Mouse (Mus musculus): ENCODE data around the gene Fam71e2. TPM values are rescaled to one million over a fixed set of nuclear protein-coding genes. Genes with fewer than 3 reads are reported as not detected.

Gene Fam71e2
- polyA plus RNA-seq, 1 experiment = not detected

DNA sequence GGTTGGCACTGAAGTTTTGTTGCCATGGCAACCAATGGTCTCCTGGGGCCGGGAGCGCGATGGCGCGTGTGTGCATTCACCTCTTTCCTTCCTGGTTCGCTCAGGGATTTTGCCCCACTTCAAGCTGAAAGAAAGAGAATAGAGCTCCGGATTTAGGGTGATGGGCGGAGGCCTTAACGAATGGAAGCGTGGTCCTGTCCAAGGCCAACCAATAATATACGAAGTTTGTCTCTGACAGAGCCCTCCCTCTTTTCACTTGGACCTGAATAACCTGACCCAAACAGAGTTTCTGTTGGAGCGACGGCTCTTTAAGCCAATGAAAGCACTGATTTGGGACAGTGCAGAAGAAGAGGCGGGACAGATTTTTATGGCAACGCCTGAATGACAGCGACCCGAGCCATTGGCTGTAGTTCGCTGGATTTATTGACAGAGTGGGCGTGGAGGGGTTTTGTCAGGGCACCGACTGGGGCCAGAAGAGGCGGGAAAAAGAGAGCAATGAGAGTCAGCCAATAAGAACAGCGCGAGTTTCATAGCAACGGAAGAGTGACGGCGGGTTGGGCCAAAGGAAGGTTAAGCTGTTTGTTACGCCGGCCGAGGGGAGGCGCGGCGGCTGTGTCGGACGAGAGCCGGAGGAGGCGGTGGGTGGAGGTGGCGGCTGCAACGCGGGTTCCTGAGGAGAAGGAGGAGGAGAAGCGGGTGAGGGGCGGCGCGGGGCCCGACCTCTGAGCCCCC lies 31.4 kb downstream of the Fam71e2 start, which contains the start of gene Kmt5c:
Gene Kmt5c (plus strand): TSS at position 572 of the 732 bp plus-strand sequence.
- H3K4me3 ChIP-seq (replicated peaks; ENCODE audit: control insufficient read depth, low read depth, low read length) = peak within 1 kb of the TSS; percentile 79
- no peak; the same call in 1 of the 2 replicates for TF ChIP-seq CTCF (IDR thresholded peaks at IDR 0.05; ENCODE audit: control insufficient read depth, insufficient read depth, low read length)
- TF ChIP-seq POLR2A (IDR thresholded peaks at IDR 0.05; ENCODE audit: borderline replicate concordance, control insufficient read depth, low read depth, low read length) = peak; percentile 97
- peaks cover 2% of the 10 kb centered on the region; the same call in 1 of the 2 replicates for H3K4me1 ChIP-seq (ENCODE audit: control insufficient read depth, insufficient read depth, low read length)
- WGBS = 0% methylated on average over 38 of the region's 44 CpGs
- peak within 1 kb of the TSS; percentile 65 for H3K27ac ChIP-seq (ENCODE audit: control insufficient read depth, insufficient read depth, low read depth, low read length, poor library complexity)

- H3K4me3 ChIP-seq (replicated peaks; ENCODE audit: control insufficient read depth, low read depth, low read length) = peak overlapping the region; percentile 52
- TF ChIP-seq POLR2A (IDR thresholded peaks at IDR 0.05; ENCODE audit: borderline replicate concordance, control insufficient read depth, low read depth, low read length) (no peak), CTCF (IDR thresholded peaks at IDR 0.05; ENCODE audit: control insufficient read depth, insufficient read depth, low read length) (no peak)
- H3K4me1 ChIP-seq (ENCODE audit: control insufficient read depth, insufficient read depth, low read length) = no peaks in the 10 kb centered on the region
- WGBS = 57% methylated on average over 10 of the region's 10 CpGs
- no peak overlapping the region for H3K27ac ChIP-seq (ENCODE audit: control insufficient read depth, insufficient read depth, low read depth, low read length, poor library complexity)
Observed at GRCm38 (mm10) chr7:4739041-4739543, 32.0 kb downstream of the Fam71e2 start.

DNA sequence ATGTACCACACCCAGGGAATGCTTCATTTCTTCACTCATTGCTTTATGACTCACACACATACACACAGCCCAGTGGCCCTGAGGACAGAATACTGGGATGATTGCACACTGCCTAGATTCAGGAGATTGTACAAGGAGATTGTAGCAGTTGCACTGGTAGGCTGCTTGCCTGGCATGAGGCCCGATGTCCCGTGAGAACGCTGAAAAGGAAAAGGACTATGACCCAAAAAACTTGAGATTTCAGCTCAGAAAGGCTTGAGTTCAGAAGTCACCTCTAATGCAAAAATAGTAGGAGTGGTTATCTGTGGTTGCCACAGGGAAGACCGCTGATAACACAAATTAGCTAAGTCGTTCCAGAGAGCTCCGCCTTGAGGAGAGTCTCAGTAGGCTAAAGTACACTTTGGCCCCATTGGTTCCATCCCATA lies 38.1 kb downstream of the Fam71e2 start:
- 53% methylated on average over 6 of the region's 6 CpGs for WGBS
- Histone ChIP-seq H3K27ac (ENCODE audit: control insufficient read depth, insufficient read depth, low read depth, low read length, poor library complexity) (no peak overlapping the region), H3K4me3 (replicated peaks; ENCODE audit: control insufficient read depth, low read depth, low read length) (no peak overlapping the region), H3K4me1 (ENCODE audit: control insufficient read depth, insufficient read depth, low read length) (peaks cover 8% of the 10 kb centered on the region)
- no peak for TF ChIP-seq POLR2A (IDR thresholded peaks at IDR 0.05; ENCODE audit: borderline replicate concordance, control insufficient read depth, low read depth, low read length)
- no peak for TF ChIP-seq CTCF (IDR thresholded peaks at IDR 0.05; ENCODE audit: control insufficient read depth, insufficient read depth, low read length)

- TF ChIP-seq POLR2A (IDR thresholded peaks at IDR 0.05; ENCODE audit: borderline replicate concordance, control insufficient read depth, low read depth, low read length) = no peak
- no peak for TF ChIP-seq CTCF (IDR thresholded peaks at IDR 0.05; ENCODE audit: control insufficient read depth, insufficient read depth, low read length)
- H3K27ac ChIP-seq (ENCODE audit: control insufficient read depth, insufficient read depth, low read depth, low read length, poor library complexity) = no peak overlapping the region
- peaks cover 8% of the 10 kb centered on the region for H3K4me1 ChIP-seq (ENCODE audit: control insufficient read depth, insufficient read depth, low read length)
- WGBS = 42% methylated on average over 5 of the region's 5 CpGs
- H3K4me3 ChIP-seq (replicated peaks; ENCODE audit: control insufficient read depth, low read depth, low read length) = no peak overlapping the region
Observed at GRCm38 (mm10) chr7:4731090-4731489, 40.0 kb downstream of the Fam71e2 start.

GRCm38 (mm10) chr7:4725169-4725568 lies 45.9 kb downstream of the Fam71e2 start, which contains the start of gene Tmem150b:
Gene Tmem150b (minus strand): TSS chr7:4725249.
- WGBS = 1% methylated on average over 7 of the region's 7 CpGs

DNA sequence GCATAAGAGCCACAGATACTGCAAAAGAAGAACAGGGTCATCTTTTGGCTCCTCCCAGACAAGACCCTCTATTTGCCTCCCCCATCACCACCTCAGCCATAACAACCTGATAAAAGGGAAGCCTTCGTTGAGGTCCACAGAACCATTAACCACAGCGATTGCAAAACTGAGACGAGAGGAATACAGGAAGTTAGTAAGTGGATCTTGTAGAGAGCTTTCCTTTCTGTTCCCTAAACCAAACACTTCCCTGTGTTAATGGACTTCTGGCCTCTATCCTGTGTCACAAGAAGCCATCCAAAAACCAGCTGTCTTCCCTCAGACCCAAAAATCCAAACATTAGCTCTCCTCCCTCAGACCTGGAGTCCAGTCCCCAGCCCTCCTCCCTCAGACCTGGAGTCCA lies 46.7 kb downstream of the Fam71e2 start:
- 0% methylated on average over 3 of the region's 3 CpGs for WGBS

More at GRCm38 (mm10) chr7:4725169-4725568, 45.9 kb downstream of the Fam71e2 start, which contains the start of gene Tmem150b:
- H3K27ac ChIP-seq (ENCODE audit: control insufficient read depth, insufficient read depth, low read depth, low read length, poor library complexity) = peak within 1 kb of the TSS; percentile 73
- peak within 1 kb of the TSS; percentile 69 for H3K4me3 ChIP-seq (replicated peaks; ENCODE audit: control insufficient read depth, low read depth, low read length)
- H3K4me1 ChIP-seq (ENCODE audit: control insufficient read depth, insufficient read depth, low read length) = peaks cover 6% of the 10 kb centered on the region; the same call in 1 of the 2 replicates
- no peak for TF ChIP-seq CTCF (IDR thresholded peaks at IDR 0.05; ENCODE audit: control insufficient read depth, insufficient read depth, low read length)
- no peak for TF ChIP-seq POLR2A (IDR thresholded peaks at IDR 0.05; ENCODE audit: borderline replicate concordance, control insufficient read depth, low read depth, low read length)

DNA sequence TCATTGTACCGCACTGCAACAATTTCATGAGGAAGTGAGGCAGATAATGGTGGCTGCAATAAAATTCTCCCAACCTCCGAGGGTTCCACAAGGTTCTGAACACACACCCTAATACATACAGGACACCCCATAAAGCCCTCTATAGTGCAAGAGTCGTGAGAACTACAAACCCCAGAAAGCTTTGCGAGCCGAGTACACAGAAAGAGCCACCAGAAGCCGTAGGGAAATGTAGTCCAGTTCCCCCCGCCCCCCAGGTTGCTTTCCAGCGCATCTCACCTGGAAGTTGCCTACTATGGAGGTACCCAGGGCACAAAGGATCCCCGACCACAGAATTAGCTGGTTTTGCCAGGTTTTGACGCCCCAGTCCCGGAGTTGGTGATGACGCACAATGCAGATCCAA lies 47.6 kb downstream of the Fam71e2 start:
- Histone ChIP-seq H3K4me3 (replicated peaks; ENCODE audit: control insufficient read depth, low read depth, low read length) (peak overlapping the region; percentile 69), H3K4me1 (ENCODE audit: control insufficient read depth, insufficient read depth, low read length) (peaks cover 10% of the 10 kb centered on the region; the same call in 1 of the 2 replicates), H3K27ac (ENCODE audit: control insufficient read depth, insufficient read depth, low read depth, low read length, poor library complexity) (peak overlapping the region; percentile 56)
- 23% methylated on average over 12 of the region's 12 CpGs for WGBS
- TF ChIP-seq CTCF (IDR thresholded peaks at IDR 0.05; ENCODE audit: control insufficient read depth, insufficient read depth, low read length) (no peak), POLR2A (IDR thresholded peaks at IDR 0.05; ENCODE audit: borderline replicate concordance, control insufficient read depth, low read depth, low read length) (no peak)

More for the DNA sequence above, 46.7 kb downstream of the Fam71e2 start:
- Histone ChIP-seq H3K4me3 (replicated peaks; ENCODE audit: control insufficient read depth, low read depth, low read length) (peak overlapping the region; percentile 69), H3K4me1 (ENCODE audit: control insufficient read depth, insufficient read depth, low read length) (peaks cover 10% of the 10 kb centered on the region; the same call in 1 of the 2 replicates), H3K27ac (ENCODE audit: control insufficient read depth, insufficient read depth, low read depth, low read length, poor library complexity) (peak overlapping the region; percentile 73)
- TF ChIP-seq CTCF (IDR thresholded peaks at IDR 0.05; ENCODE audit: control insufficient read depth, insufficient read depth, low read length) = no peak
- no peak for TF ChIP-seq POLR2A (IDR thresholded peaks at IDR 0.05; ENCODE audit: borderline replicate concordance, control insufficient read depth, low read depth, low read length)

DNA sequence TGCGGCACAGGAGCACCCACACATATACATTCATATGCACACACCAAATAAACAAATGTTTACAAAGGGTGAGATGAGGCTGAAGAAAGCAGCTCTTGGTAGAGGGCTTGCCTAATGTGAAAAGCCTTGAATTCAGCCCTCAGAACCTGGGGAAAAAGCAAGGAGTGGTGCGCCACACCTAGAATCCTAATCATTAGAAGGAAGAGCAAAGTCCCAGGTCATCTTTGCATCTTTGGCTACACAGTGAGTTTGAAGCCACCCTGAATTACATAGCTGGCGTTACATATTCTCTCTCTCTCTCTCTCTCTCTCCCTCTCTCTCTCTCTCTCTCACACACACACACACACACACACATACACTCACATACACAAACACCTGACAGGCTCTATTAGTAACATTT lies 51.8 kb downstream of the Fam71e2 start:
- H3K27ac ChIP-seq (ENCODE audit: control insufficient read depth, insufficient read depth, low read depth, low read length, poor library complexity) = no peak overlapping the region
- TF ChIP-seq CTCF (IDR thresholded peaks at IDR 0.05; ENCODE audit: control insufficient read depth, insufficient read depth, low read length) (no peak), POLR2A (IDR thresholded peaks at IDR 0.05; ENCODE audit: borderline replicate concordance, control insufficient read depth, low read depth, low read length) (no peak)
- H3K4me1 ChIP-seq (ENCODE audit: control insufficient read depth, insufficient read depth, low read length) = peaks cover 6% of the 10 kb centered on the region; the same call in 1 of the 2 replicates
- WGBS = 86% methylated on average over 3 of the region's 3 CpGs
- no peak overlapping the region for H3K4me3 ChIP-seq (replicated peaks; ENCODE audit: control insufficient read depth, low read depth, low read length)

All from bone marrow, adult 2 months (tissue).